Mouse (Mus musculus) thymus, adult 2 months (tissue): Measurements from ENCODE around the gene Sumf1. TPM values are rescaled to one million over a fixed set of nuclear protein-coding genes. Genes with fewer than 3 reads are reported as not detected.

ENCODE experiments used
- DNase-seq: peaks from one replicate; pipeline ENCODE4 v3.0.0; 2021
- H3K27ac ChIP-seq: fragments of 200-500 bp; 2 replicates; pipeline ENCODE4 v1.5.1; 2012; ENCODE audit warnings: low read length, control low read depth; ENCODE audit not compliant: control insufficient read depth, insufficient read depth
- H3K27me3 ChIP-seq: fragments of 200-500 bp; 2 replicates; pipeline ENCODE4 v1.6.1; 2012; ENCODE audit warnings: mild to moderate bottlenecking, low read length, moderate library complexity, mixed read lengths; ENCODE audit not compliant: control insufficient read depth, insufficient read depth
- H3K36me3 ChIP-seq: fragments of 200-500 bp; 2 replicates; pipeline ENCODE4 v1.6.1; 2012; ENCODE audit warnings: mild to moderate bottlenecking, low read length, moderate library complexity; ENCODE audit not compliant: control insufficient read depth, insufficient read depth
- H3K4me1 ChIP-seq: fragments of 200-500 bp; replicated peaks from 2 replicates; pipeline ENCODE4 v1.6.1; 2012; ENCODE audit warnings: low read length; ENCODE audit not compliant: control insufficient read depth, insufficient read depth
- H3K4me3 ChIP-seq: fragments of 200-500 bp; 2 replicates; pipeline ENCODE4 v1.5.1; 2012; ENCODE audit warnings: mild to moderate bottlenecking, low read length, control low read depth, moderate library complexity; ENCODE audit not compliant: control insufficient read depth, insufficient read depth
- CTCF ChIP-seq: fragments of 200-500 bp; IDR thresholded peaks from 2 replicates; pipeline ENCODE4 v1.5.1; 2012; ENCODE audit warnings: mild to moderate bottlenecking, control low read depth, low read length, moderate library complexity, borderline replicate concordance; ENCODE audit not compliant: control insufficient read depth, poor library complexity, insufficient read depth; ENCODE audit errors: extremely low read depth
- POLR2A ChIP-seq: fragments of 200-500 bp; IDR thresholded peaks from 2 replicates; pipeline ENCODE4 v1.6.1; 2012; ENCODE audit warnings: mild to moderate bottlenecking, low read length, control low read depth, moderate library complexity; ENCODE audit not compliant: control insufficient read depth, poor library complexity, insufficient read depth; ENCODE audit errors: extremely low read depth
- whole genome bisulfite sequencing: fragments of 180-500 bp; shearing (Covaris S2); methylation state at CpG from one replicate; pipeline ENCODE4 v1.1.7; 2018; 5-methylcytosine and 5-hydroxymethylcytosine counted together
- polyA plus RNA-seq: library from polyadenylated mRNA; depleted of rRNA; stranded (reverse); fragments of >200 nt; gene quantifications from 2 replicates; pipeline ENCODE4 v1.2.3, GENCODE M21; 2012

Gene Sumf1
- polyA plus RNA-seq, 1 experiment: 17.8 TPM

DNA sequence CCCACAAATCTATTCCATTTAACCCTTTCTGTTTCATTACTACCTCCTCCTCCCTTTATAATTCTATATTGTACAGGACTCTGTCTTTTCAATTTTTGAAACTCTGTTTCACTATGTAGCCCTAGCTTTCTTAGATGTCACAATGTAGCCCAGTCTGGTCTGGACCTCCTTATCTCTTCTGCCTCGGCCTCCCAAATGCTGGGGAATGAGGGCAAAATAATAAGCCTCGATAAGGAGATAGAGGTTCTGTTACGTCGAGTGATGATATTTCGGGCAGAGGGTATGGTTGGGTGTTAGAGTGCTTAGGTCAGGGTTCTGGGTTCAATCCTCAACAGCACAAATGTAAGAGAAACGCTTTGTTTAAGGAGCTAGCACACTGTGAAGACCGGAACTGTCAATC is 11.3 kb upstream of the Sumf1 start:
- TF ChIP-seq CTCF (no peak), POLR2A (no peak)
- WGBS: 68% methylated on average over 7 of the region's 7 CpGs
- no peak for DNase-seq
- Histone ChIP-seq H3K36me3 (no peaks in the 10 kb centered on the region), H3K4me3 (no peak overlapping the region), H3K4me1 (no peaks in the 10 kb centered on the region), H3K27ac (no peak overlapping the region), H3K27me3 (no peaks in the 10 kb centered on the region)

DNA sequence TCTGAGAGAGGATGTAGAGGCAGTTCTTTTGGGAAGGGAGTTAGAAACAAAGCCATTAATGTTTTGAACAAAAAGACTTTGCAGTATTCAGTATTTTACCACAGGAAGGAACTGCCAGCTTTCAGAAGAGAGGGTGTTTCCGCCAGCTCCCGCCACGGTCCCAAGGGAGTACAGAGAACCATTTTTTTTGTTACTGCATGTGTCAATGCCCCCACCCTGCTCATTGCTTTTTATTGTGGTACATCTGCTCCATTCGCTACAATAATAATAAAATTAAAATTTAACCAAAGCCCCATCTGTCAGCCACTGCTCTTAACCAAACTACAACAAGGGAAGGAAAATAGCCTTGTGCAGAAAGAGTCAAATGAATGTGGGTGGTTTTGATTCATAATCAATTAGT is 7.2 kb upstream of the Sumf1 start:
- Histone ChIP-seq H3K36me3 (no peaks in the 10 kb centered on the region), H3K27me3 (no peaks in the 10 kb centered on the region), H3K4me3 (no peak overlapping the region), H3K27ac (no peak overlapping the region), H3K4me1 (no peaks in the 10 kb centered on the region)
- 15% methylated on average over 4 of the region's 4 CpGs for WGBS
- no peak for TF ChIP-seq CTCF
- TF ChIP-seq POLR2A: no peak
- DNase-seq: no peak

GRCm38 (mm10) chr6:108190690-108191089 is 5.3 kb upstream of the Sumf1 start:
- WGBS: 97% methylated on average over 1 of the region's 1 CpGs
- H3K27ac ChIP-seq: no peak overlapping the region
- no peak for DNase-seq
- H3K27me3 ChIP-seq: no peaks in the 10 kb centered on the region
- H3K4me3 ChIP-seq: no peak overlapping the region
- H3K36me3 ChIP-seq: no peaks in the 10 kb centered on the region
- H3K4me1 ChIP-seq: no peaks in the 10 kb centered on the region
- TF ChIP-seq POLR2A: no peak
- TF ChIP-seq CTCF: no peak

DNA sequence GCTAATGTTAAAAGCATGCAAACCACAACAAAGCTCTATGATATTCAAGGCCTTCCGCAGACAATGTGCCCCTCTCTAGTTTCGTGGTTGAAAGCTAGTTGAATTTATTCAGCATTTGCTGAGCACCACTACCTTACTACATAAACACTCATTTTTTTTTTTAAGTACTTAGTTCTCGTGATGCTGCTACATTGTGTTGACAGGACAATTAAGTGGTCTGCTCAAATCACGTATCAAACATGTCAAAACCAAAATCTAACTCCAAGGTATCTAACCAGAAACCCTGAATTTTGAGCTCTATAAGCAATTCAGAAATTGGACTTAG is 265 bp upstream of the Sumf1 start:
- Histone ChIP-seq H3K4me3 (peak overlapping the region; percentile 99; the same call in 1 of the 2 replicates), H3K27me3 (no peaks in the 10 kb centered on the region), H3K27ac (no peak overlapping the region), H3K4me1 (peaks cover 5% of the 10 kb centered on the region), H3K36me3 (no peaks in the 10 kb centered on the region)
- no peak for DNase-seq
- whole genome bisulfite sequencing: 13% methylated on average over 4 of the region's 4 CpGs
- TF ChIP-seq POLR2A (no peak), CTCF (no peak)

DNA sequence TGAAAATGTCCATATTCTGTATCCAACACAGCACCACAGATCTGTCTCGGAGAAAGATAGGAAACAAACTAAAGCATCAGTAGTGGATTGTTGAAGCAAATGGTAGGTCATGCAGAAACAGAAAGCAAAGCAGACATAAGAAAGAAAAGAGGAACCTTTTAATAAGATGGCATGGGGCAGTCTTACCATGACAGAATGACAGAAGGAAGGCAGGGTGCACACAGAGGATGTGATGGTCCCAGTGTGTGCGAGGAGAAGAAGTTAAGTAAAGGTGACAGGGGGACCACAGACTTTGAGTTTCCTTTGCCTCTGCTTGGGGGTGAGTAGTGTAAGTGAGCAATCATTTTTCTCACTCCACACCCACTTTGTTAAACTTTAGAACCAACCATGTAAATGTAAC is 6.3 kb downstream of the Sumf1 start:
- TF ChIP-seq CTCF (no peak), POLR2A (no peak)
- H3K27me3 ChIP-seq: no peaks in the 10 kb centered on the region
- no peak for DNase-seq
- 65% methylated on average over 2 of the region's 2 CpGs for WGBS
- no peak overlapping the region for H3K4me3 ChIP-seq
- no peaks in the 10 kb centered on the region for H3K36me3 ChIP-seq
- no peaks in the 10 kb centered on the region for H3K4me1 ChIP-seq
- H3K27ac ChIP-seq: no peak overlapping the region

DNA sequence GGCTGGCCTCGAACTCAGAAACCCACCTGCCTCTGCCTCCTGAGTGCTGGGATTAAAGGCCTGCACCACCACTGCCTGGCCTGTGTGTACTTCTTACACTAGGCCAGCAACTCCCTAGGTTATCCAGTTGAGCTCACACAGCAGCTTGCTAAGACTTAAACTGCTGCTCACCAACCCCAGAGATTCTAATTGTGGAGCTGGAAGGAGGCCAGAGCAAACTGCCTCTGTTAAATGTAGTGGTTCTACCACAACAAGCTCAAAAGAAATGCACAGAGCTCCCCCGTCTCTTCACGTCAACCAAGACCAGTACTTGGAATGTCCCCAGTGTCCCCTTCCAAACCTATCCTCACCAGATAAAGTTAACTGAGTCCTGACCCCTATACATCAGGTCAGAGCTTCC is 11.2 kb downstream of the Sumf1 start:
- 98% methylated on average over 3 of the region's 3 CpGs for WGBS
- Histone ChIP-seq H3K27me3 (no peaks in the 10 kb centered on the region), H3K4me3 (no peak overlapping the region), H3K4me1 (no peaks in the 10 kb centered on the region), H3K36me3 (peaks cover 4% of the 10 kb centered on the region; the same call in 1 of the 2 replicates), H3K27ac (no peak overlapping the region)
- no peak for DNase-seq
- TF ChIP-seq POLR2A (no peak), CTCF (no peak)

DNA sequence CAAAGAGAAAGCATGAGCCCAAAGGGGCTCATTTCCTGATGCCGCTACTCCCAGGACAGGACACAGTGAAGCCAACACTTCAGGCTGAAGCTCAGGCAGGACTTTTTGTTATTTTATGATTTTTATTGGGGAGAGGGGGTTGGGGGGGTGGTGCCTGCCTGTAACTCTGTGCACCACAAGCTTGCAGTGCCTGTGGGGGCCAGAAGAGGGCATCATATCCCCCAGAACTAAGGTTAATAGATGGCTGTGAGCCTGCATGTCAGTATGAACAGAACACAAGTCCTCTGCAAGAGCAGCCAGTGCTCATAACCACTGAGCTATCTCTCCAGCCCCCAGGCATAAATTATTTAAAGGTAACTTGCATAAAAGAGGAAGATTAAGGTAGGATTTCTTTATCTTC is 13.2 kb downstream of the Sumf1 start:
- DNase-seq: no peak
- peaks cover 4% of the 10 kb centered on the region; the same call in 1 of the 2 replicates for H3K36me3 ChIP-seq
- H3K27ac ChIP-seq: no peak overlapping the region
- no peak for TF ChIP-seq CTCF
- no peak for TF ChIP-seq POLR2A
- 100% methylated on average over 1 of the region's 1 CpGs for WGBS
- no peak overlapping the region for H3K4me3 ChIP-seq
- H3K27me3 ChIP-seq: no peaks in the 10 kb centered on the region
- peaks cover 4% of the 10 kb centered on the region; the same call in 1 of the 2 replicates for H3K4me1 ChIP-seq
